Mouse (Mus musculus): ENCODE data around the gene Krtap17-1. TPM values are rescaled to one million over a fixed set of nuclear protein-coding genes. Genes with fewer than 3 reads are reported as not detected.

Krtap17-1 gene
- total RNA-seq, 2 experiments from 2014 or later: not detected

DNA sequence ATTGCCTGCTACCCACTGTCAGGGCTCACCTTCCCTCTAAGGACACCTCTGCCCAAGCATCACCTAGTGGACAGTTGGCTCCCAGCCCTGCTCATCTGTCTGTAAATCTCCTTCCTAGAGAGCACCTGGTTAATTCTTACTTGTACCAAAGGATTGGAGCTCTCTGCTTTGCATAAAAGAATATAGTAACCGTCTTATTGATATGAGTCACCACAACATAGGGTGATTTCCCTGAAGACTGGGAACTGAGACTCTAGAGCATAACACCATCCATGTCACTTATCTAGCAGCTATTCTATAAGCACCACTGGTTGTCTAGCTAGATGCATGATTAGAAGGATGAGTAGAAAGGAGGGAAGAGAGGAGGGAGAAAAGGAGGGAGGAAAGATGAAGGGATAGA, 10.4 kb downstream of the Krtap17-1 start:
- intact Hi-C loops (cut with DNase I): no loop called here
- no peak for DNase-seq (ENCODE audit: low spot score in 2 of 2)

DNA sequence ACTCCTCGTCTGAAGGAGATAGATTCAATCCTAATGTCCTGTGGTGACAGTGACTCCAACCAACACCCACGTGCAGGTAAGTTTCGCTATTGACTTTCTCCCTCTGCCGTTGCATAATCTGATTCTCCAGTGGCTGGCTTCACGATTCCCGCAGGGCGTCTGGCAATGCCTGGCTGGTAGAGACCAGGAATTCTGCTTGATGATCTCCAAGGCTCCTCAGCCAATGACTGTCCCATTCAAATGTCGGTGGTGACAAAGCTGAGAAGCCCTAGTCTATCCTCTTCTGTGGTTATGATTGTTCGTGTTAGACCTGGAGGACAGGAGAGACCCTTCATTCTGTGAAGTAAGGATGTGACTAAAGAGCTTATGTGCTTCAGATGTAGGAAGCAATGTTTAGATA, 11.1 kb downstream of the Krtap17-1 start:
- no peak for DNase-seq (ENCODE audit: low spot score in 2 of 2)
- intact Hi-C loops (cut with DNase I): no loop called here

GRCm38 (mm10) chr11:99978953-99979352, 14.8 kb downstream of the Krtap17-1 start, which contains the start of gene Krtap29-1:
Gene Krtap29-1 (minus strand): TSS chr11:99979053.
- intact Hi-C loops (cut with DNase I): no loop called here
- DNase-seq (ENCODE audit: low spot score in 2 of 2): no peak

GRCm38 (mm10) chr11:99965961-99966360, 27.8 kb downstream of the Krtap17-1 start:
- no peak for DNase-seq (ENCODE audit: low spot score in 2 of 2)
- intact Hi-C loops (cut with DNase I): no loop called here

GRCm38 (mm10) chr11:99964213-99964612, 29.6 kb downstream of the Krtap17-1 start:
- intact Hi-C loops (cut with DNase I): no loop called here
- DNase-seq (ENCODE audit: low spot score in 2 of 2): no peak

- intact Hi-C loops (cut with DNase I): no loop called here
- DNase-seq (ENCODE audit: low spot score in 2 of 2): no peak
Measured at GRCm38 (mm10) chr11:99948175-99948574, 45.6 kb downstream of the Krtap17-1 start, which contains the start of gene Krtap9-5. Gene Krtap9-5 (plus strand): TSS chr11:99948475.

Other genes with a start within 250 kb of the Krtap17-1 start
- gene Gm11595, start 221.1 kb downstream of the Krtap17-1 start, total RNA-seq (2021): not detected
- gene Krtap4-8, start 213.3 kb downstream of the Krtap17-1 start, total RNA-seq (2021): not detected
- not detected for gene Krtap4-9, start 208.8 kb downstream of the Krtap17-1 start, total RNA-seq (2021)
- not detected for gene Gm11596, start 200.5 kb downstream of the Krtap17-1 start, total RNA-seq (2021)
- not detected for gene Gm11569, start 195.1 kb downstream of the Krtap17-1 start, total RNA-seq (2021)
- gene Gm11554, start 189.5 kb downstream of the Krtap17-1 start, total RNA-seq (2021): not detected
- gene Krtap4-13, start 184.1 kb downstream of the Krtap17-1 start, total RNA-seq (2021): not detected
- gene Gm11564, start 178.3 kb downstream of the Krtap17-1 start, total RNA-seq (2021): not detected
- not detected for gene 2300003K06Rik, start 155.9 kb downstream of the Krtap17-1 start, total RNA-seq (2021)
- gene Krtap4-16, start 142.4 kb downstream of the Krtap17-1 start, total RNA-seq (2021): not detected
- gene Gm11568, start 136.1 kb downstream of the Krtap17-1 start, total RNA-seq (2021): not detected
- not detected for gene Gm11559, start 129.5 kb downstream of the Krtap17-1 start, total RNA-seq (2021)
- gene Krtap9-1, start 120.6 kb downstream of the Krtap17-1 start, total RNA-seq (2021): not detected
- not detected for gene Gm11567, start 114.8 kb downstream of the Krtap17-1 start, total RNA-seq (2021)
- not detected for gene Krtap31-1, start 86.1 kb downstream of the Krtap17-1 start, total RNA-seq (2021)
- not detected for gene Gm11565, start 79.2 kb downstream of the Krtap17-1 start, total RNA-seq (2021)
- not detected for gene Krtap31-2, start 57.7 kb downstream of the Krtap17-1 start, total RNA-seq (2021)
- gene Krtap9-5, start 45.5 kb downstream of the Krtap17-1 start, total RNA-seq (2021): not detected
- not detected for gene Krtap29-1, start 14.9 kb downstream of the Krtap17-1 start, total RNA-seq (2021)
- gene Krtap16-1, start 7.4 kb downstream of the Krtap17-1 start, total RNA-seq (2021): not detected
- not detected for gene Krt33a, start 22.2 kb upstream of the Krtap17-1 start, total RNA-seq (2021)
- gene Krt33b, start 35.9 kb upstream of the Krtap17-1 start, total RNA-seq (2021): not detected
- gene Krt34, start 47.6 kb upstream of the Krtap17-1 start, total RNA-seq (2021): not detected
- gene Krt31, start 56.6 kb upstream of the Krtap17-1 start, total RNA-seq (2021): not detected
- not detected for gene Krt32, start 94.2 kb upstream of the Krtap17-1 start, total RNA-seq (2021)
- gene Krt35, start 102.2 kb upstream of the Krtap17-1 start, total RNA-seq (2021): not detected
- gene Krt36, start 111.6 kb upstream of the Krtap17-1 start, total RNA-seq (2021): not detected
- gene Krt13, start 127.6 kb upstream of the Krtap17-1 start, total RNA-seq (2021): not detected
- gene Krt15, start 141.9 kb upstream of the Krtap17-1 start, total RNA-seq (2021): not detected
- gene Krt19, start 154.7 kb upstream of the Krtap17-1 start, total RNA-seq (2021): under 1 TPM in 1 of 2 experiments, not detected in 1; 0.63 TPM
- 1 to 10 TPM; 2.6 to 2.7 TPM for gene Krt9, start 199.3 kb upstream of the Krtap17-1 start, total RNA-seq (2021)
- not detected for gene Krt14, start 213.6 kb upstream of the Krtap17-1 start, total RNA-seq (2021)

Measured in left cerebral cortex, postnatal 14 days (tissue).